Mouse (Mus musculus) layer of hippocampus, adult 18-20 months (tissue): ENCODE data around the gene Cdc37. TPM values are rescaled to one million over a fixed set of nuclear protein-coding genes. Genes with fewer than 3 reads are reported as not detected.

Experiments used
- DNase-seq, 2 experiments: peaks; one replicate each; pipeline ENCODE4 v3.0.0; 2022; ENCODE audit warnings: low spot score in 2 of 2
- total RNA-seq, 2 experiments: library from RNA; stranded (reverse); gene quantifications; 2 replicates each; pipeline ENCODE4 v1.2.3; 2021

The Cdc37 gene
- total RNA-seq, 2 experiments from 2014 or later = 163 TPM

DNA sequence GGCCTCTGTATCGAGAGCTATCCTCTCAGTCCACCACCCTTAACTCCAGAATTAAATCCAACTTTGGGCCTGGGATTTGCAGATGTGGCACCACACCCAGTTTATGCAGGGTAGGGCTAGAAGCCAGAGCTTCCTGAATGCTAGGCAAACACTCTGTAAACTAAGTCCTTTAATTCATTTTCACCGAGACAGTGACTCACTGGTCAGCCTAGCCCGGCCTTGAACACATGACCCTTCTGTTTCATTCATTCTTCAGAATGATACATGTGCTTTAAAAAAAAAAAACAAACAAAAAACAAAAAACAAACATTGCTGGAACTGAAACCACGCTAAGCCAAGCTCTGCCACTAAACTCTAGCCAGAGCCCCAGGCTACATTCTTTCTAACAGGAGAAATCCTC is 11.4 kb downstream of the Cdc37 start:
- no peak for DNase-seq

DNA sequence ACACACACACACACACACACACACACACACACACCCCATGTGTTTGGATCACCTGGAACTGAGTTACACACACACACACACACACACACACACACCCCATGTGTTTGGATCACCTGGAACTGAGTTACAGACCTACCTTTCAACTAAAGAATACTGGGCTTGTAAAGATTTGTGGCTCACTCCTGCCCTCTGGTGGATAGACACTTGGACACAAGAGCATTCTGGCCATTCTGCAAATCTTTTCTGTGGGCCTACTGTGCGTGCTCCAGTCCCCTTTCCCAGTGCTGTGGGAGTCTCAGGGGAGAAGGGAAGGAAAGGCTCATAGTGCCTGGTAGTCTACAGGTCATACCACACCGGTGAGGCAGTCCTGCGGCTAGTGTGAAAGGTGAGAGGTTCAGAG is 12.6 kb downstream of the Cdc37 start:
- DNase-seq = peak; percentile 47 to 78

- DNase-seq = no peak
Measured at GRCm38 (mm10) chr9:21136401-21136800, 13.4 kb downstream of the Cdc37 start.

GRCm38 (mm10) chr9:21135941-21136381 is 13.8 kb downstream of the Cdc37 start:
- DNase-seq = no peak

GRCm38 (mm10) chr9:21135329-21135890 is 14.4 kb downstream of the Cdc37 start:
- DNase-seq = no peak

DNA sequence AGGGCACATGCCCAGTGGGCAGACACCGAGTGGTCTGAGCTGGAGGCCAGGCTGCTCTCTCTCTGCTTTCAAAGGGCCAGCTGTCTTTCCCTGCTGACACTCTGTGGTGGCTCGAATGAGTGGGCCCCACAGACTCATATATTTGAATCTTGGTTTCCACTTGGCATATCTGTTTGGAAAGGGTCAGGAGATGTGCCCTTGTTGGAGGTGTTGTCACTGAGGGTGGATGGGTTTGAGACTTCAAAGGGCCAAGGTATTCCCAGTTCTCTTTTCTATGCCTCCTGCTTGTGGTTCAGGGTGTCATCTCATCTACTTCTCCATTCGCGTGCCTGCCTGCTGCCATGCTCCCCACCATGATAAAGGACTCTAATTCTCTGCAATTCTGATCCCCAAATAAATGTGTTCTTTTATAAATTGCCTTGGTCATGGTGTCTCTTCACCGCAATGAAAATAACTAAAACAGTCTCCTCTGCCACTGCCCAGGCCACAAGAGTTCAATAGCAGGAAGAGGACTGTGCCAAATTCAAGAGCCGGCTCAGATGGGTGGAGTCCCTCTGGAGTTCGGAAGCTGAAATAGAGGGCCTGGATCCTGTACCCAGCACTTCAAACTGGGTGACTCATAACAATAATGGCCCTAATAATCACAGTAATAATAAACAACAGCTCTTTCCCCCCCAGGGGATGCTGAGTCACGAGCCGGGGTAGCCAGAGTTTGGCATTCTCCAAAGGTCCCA is 15.0 kb downstream of the Cdc37 start:
- DNase-seq = no peak

DNA sequence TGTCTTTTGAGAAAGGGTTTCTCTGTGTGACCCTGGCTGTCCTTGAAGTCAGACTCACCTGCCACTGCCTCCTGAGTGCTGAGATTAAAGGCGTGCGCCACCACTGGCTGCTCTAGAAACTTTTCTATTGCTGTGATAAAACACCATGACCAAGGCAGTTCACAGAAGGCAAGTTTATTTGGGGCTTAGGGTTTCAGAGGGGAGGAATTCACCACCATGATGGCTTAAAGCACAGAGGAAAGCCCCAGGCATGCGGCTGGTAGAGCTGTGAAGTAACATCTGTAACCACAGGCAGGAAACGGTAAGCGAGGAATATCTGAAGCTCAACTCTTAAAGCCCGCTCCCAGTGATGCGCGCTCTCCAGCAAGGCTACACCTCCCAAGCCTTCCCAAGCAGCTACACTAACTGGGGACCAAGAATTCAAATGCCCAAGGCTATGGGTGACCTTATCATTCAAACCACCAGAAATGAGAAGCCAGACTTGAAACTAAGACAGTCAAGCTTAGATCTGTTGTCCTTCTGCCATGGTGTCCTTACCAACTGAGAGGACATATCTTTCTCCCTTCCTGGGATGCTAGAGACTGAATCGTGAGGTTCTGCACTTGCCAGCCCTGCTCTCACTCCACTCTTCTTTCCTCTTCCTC is 16.6 kb downstream of the Cdc37 start:
- DNase-seq = no peak

GRCm38 (mm10) chr9:21132102-21132775 is 17.5 kb downstream of the Cdc37 start:
- no peak for DNase-seq

DNA sequence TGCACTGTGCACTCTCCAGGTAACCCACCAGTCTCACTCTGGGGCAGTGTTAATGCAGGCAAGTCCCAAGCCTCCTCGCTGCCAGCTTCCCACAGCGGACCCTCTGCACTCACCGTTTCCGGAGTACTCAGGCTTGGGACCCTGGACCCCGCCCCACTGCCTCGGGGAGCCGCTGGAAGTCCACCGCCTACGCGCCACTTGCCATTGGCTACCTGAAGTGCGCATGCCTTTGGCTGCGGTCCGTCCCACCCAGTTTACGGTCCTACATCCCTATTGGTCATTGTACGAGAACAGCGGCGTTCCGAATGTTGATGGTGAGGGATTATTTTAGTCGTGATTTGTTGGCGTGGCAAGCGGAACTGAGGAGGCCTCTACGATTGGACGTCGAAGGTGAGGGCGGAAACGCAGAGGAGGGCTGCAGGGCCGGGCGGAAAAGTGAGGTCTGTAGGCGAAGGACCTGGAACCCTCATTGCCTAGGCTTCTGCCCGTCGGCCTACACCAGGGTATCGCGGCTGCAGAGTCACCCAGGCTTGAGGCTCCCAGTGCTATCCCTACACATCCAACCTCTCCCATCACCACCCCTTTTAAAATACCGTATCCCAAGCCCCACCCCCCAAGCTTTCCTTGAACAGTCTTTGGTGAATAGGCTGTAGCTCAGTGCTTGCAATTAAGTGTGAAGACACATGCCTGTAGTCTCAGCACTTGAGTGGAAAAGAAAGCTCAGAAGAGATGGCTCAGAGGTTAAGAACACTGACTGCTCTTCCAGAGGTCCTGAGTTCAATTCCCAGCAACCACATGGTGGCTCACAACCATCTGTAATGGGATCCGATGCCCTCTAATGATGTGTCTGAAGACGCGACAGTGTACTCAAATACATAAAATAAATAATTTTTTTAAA is 18.5 kb downstream of the Cdc37 start, which contains the start of gene Tyk2:
Tyk2 (minus strand) TSS at position 185 of the 898 bp plus-strand sequence.
- peak; percentile 94 to 96 for DNase-seq

- DNase-seq = no peak
Measured at GRCm38 (mm10) chr9:21126259-21126627, 23.5 kb downstream of the Cdc37 start.

GRCm38 (mm10) chr9:21125502-21126258 is 24.1 kb downstream of the Cdc37 start:
- no peak for DNase-seq

DNA sequence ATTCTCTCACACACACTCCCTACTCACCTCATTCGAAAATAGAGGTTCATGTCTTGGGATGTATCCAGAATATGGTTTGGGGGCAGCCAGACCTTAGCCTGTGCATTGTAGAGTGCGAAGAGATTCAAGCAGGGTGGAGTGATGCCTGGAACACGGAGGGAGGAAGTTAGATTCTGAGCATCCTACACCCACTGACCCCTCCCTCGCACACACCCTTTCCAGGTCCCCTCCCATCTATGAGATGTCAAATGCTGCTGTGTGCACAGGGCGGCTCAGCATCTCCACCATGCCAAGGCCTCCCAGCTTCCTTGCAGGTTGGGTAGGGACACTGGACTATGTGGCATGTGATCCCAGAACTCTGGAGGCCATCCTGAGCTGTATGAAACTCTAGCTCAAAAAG is 24.9 kb downstream of the Cdc37 start:
- no peak for DNase-seq

- DNase-seq = no peak
Measured at GRCm38 (mm10) chr9:21121483-21121882, 28.3 kb downstream of the Cdc37 start.

DNA sequence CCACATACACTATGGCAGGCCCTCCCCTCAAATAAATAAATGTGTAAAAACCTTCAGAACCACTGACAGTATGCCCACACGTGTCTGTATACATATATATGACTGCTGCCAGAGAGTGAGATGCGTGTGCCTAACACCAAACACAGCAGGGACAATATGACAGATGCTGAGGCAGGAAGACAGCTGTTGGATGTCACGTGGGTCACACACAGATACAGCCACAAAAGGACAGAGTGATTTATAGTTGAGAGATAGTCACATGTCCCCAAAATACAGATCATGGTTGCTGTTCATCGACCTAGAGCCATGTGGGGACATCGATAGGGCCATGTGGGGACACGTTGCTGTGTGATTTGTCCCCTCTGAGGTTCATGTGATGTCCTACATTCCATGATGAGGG is 32.7 kb downstream of the Cdc37 start:
- DNase-seq = no peak

DNA sequence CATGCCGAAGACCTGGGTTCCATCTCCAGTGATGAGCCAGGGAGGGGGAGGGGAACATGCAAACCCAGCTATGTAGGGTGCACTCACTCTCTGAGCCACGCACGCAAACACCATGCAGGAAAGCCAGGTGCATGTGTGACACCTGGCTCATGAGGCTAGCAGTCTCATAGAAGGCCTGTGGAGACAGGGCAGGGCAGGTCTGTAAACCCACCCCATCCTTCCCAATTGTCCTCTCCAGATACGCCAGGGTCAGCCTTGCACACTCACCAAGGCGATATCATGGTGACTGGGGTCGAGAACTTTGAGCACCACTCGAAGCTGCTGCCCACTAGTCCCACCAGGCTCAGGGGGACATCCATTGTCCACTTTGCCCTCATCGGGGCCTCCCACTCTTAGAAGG is 34.7 kb downstream of the Cdc37 start:
- no peak for DNase-seq

DNA sequence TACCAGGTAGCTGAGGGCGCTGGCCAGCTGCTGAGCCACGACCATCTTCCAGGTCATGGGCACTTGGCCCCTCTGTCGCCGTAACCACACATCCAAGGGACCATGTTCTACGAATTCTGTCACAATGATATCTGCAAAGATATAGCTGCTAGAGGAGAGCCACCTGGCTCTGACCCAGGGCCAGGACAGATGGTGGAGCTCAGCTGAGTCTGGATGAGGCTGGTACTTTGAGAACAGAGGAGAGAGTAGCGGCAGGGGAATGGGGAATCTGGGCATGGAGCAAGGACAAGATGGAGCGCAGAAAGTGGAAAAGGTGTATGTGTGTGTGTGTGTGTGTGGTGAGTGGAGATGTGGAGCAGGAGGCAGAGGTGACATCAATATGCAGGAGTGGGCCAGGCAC is 35.6 kb downstream of the Cdc37 start:
- no peak for DNase-seq

GRCm38 (mm10) chr9:21113751-21114150 is 36.0 kb downstream of the Cdc37 start:
- DNase-seq = no peak

DNA sequence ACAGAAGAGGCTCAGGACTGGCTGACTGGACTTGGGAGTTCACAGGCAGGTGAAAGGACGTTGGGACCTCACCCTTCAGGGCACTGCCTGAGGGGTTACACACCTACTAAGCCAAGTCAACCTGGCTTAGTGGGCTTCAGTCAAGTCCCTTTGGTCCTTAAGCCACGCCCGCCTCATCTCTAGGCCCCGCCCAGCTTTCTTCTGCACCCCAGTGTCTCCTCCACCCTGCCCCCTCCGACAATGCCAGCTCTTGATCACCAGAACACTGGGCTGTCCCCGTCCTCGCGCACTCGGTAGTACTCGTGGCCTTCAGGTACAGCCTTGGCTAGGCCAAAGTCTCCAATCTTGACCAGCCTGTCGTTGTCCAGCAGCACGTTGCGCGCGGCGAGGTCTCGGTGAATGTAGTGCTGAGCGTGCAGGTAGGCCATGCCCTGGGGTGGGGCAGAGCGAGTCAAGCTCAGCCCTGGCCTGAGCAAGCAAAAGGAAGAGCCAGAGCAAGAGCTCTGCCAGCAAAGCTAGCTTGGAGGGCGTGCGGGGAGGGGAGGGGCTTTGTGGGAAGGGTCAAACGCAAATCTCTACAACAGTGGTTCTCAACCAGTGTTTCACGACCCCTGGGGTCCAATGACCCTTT is 42.1 kb downstream of the Cdc37 start:
- no peak for DNase-seq

GRCm38 (mm10) chr9:21105760-21106564 is 43.8 kb downstream of the Cdc37 start:
- peak in 1 of 2 experiments; percentile 51 for DNase-seq
